Mouse (Mus musculus) adrenal gland, adult 8-10 months (tissue): Measurements from ENCODE around the gene Copz1. TPM values are rescaled to one million over a fixed set of nuclear protein-coding genes. Genes with fewer than 3 reads are reported as not detected.
"Not testable (repeated sequence)": the region's sequence is repeated elsewhere in the genome, so short reads cannot be mapped to it uniquely, and the experiment has no call there.

ENCODE experiments used
- DNase-seq: peaks from one replicate; pipeline ENCODE4 v3.0.0; 2022
- total RNA-seq, 4 experiments: library from RNA; stranded (reverse); gene quantifications; 2 replicates each; pipeline ENCODE4 v1.2.4; 2022

Gene Copz1
- total RNA-seq, 4 experiments from 2014 or later = 156 to 167 (median 161) TPM

- no peak for DNase-seq
Observed at GRCm38 (mm10) chr15:103252660-103253059, 19.9 kb upstream of the Copz1 start.

GRCm38 (mm10) chr15:103253352-103253751 is 19.2 kb upstream of the Copz1 start:
- no peak for DNase-seq

GRCm38 (mm10) chr15:103255169-103255568 is 17.3 kb upstream of the Copz1 start:
- DNase-seq = no peak

- no peak for DNase-seq
Observed at GRCm38 (mm10) chr15:103256210-103256986, 16.1 kb upstream of the Copz1 start.

GRCm38 (mm10) chr15:103257790-103258728 is 14.5 kb upstream of the Copz1 start, which contains the start of gene Nfe2:
Gene Nfe2 (minus strand): TSS chr15:103258403.
- DNase-seq = peak; percentile 82

GRCm38 (mm10) chr15:103259162-103259561 is 13.4 kb upstream of the Copz1 start:
- DNase-seq = no peak

GRCm38 (mm10) chr15:103259989-103260388 is 12.5 kb upstream of the Copz1 start:
- no peak for DNase-seq

GRCm38 (mm10) chr15:103264794-103265193 is 7.7 kb upstream of the Copz1 start:
- no peak for DNase-seq

GRCm38 (mm10) chr15:103268903-103269302 is 3.6 kb upstream of the Copz1 start:
- DNase-seq = no peak

- DNase-seq = not testable (repeated sequence)
Observed at GRCm38 (mm10) chr15:103275943-103276342, 3.4 kb downstream of the Copz1 start.

- no peak for DNase-seq
Observed at GRCm38 (mm10) chr15:103277949-103278348, 5.4 kb downstream of the Copz1 start.

GRCm38 (mm10) chr15:103279750-103280149 is 7.2 kb downstream of the Copz1 start:
- no peak for DNase-seq

- DNase-seq = no peak
Observed at GRCm38 (mm10) chr15:103280817-103281464, 8.4 kb downstream of the Copz1 start.

- DNase-seq = no peak
Observed at GRCm38 (mm10) chr15:103281465-103282205, 9.1 kb downstream of the Copz1 start.

GRCm38 (mm10) chr15:103284066-103284465 is 11.6 kb downstream of the Copz1 start:
- no peak for DNase-seq

GRCm38 (mm10) chr15:103284647-103285046 is 12.1 kb downstream of the Copz1 start:
- DNase-seq = no peak

- no peak for DNase-seq
Observed at GRCm38 (mm10) chr15:103285778-103286417, 13.4 kb downstream of the Copz1 start.

- no peak for DNase-seq
Observed at GRCm38 (mm10) chr15:103289600-103289999, 17.1 kb downstream of the Copz1 start.

- no peak for DNase-seq
Observed at GRCm38 (mm10) chr15:103290417-103290816, 17.9 kb downstream of the Copz1 start.

GRCm38 (mm10) chr15:103290843-103291242 is 18.3 kb downstream of the Copz1 start:
- DNase-seq = no peak

GRCm38 (mm10) chr15:103292673-103293345 is 20.3 kb downstream of the Copz1 start:
- DNase-seq = no peak
